Comparison of ENCODE assay signal across 23 mouse cellular contexts in genomic region chr4:114469881-114470280, GRCm38 (mm10).
"Had no signal": no experiment of that assay in that cellular context is flagged by ENCODE, and none has a peak within 500 bp of the region (broad histone marks: within the 10 kb centered on the region; RNA-seq: fewer than 3 reads in every experiment).

No protein-coding gene starts in this region.

- H3K9ac ChIP-seq: hindbrain, embryonic 14.5 days; intestine, embryonic 15.5 days; kidney, embryonic 15.5 days; limb, embryonic 13.5 days; limb, embryonic 15.5 days; liver, embryonic 12.5 days; liver, embryonic 14.5 days had no signal

- H3K4me2 ChIP-seq: heart, embryonic 11.5 days; hindbrain, embryonic 14.5 days; intestine, embryonic 15.5 days; kidney, embryonic 15.5 days; limb, embryonic 13.5 days; limb, embryonic 15.5 days; liver, embryonic 12.5 days had no signal

- H3K27me3 ChIP-seq: kidney, embryonic 15.5 days; liver, embryonic 12.5 days had no signal

- H3K9me3 ChIP-seq: hindbrain, embryonic 10.5 days; intestine, embryonic 15.5 days; kidney, embryonic 15.5 days; limb, embryonic 13.5 days; limb, embryonic 15.5 days; liver, embryonic 12.5 days had no signal

- DNase-seq: gastrocnemius, adult 2 months; gastrocnemius, postnatal 10 days; gastrocnemius, postnatal 25 days; heart, adult 2 months; heart, postnatal 10 days; heart, postnatal 4 days; kidney, adult 11 months; kidney, adult 2 months; kidney, adult 9 months; kidney, postnatal 14 days; kidney, postnatal 36 days; layer of hippocampus, postnatal 36 days had no signal

- H3K27ac ChIP-seq: gastrocnemius, adult 2 months; heart, adult 2 months; hindbrain, embryonic 10.5 days; hindbrain, embryonic 14.5 days; intestine, embryonic 15.5 days; kidney, embryonic 15.5 days; kidney, postnatal 0 days; limb, embryonic 13.5 days; limb, embryonic 15.5 days; liver, embryonic 12.5 days; liver, embryonic 14.5 days had no signal

- H3K4me3 ChIP-seq: gastrocnemius, adult 2 months; heart, adult 2 months; hindbrain, embryonic 10.5 days; intestine, embryonic 15.5 days; kidney, embryonic 15.5 days; limb, embryonic 13.5 days; limb, embryonic 15.5 days; liver, embryonic 12.5 days had no signal

- H3K36me3 ChIP-seq: hindbrain, embryonic 10.5 days; intestine, embryonic 15.5 days; kidney, embryonic 15.5 days; limb, embryonic 13.5 days; limb, embryonic 15.5 days; liver, embryonic 12.5 days had no signal

- ATAC-seq: inflammation-experienced regulatory T-cells, adult 6 months; intestine, embryonic 15.5 days; liver, embryonic 12.5 days had no signal
